Mouse (Mus musculus) right cerebral cortex, postnatal 10 days (tissue): ENCODE measurements at regions not wholly inside any gene's neighbourhood (a gene's known extent, or its start where the extent isn't known, plus 50 kb on each side); places are given as distances from the start of the nearest gene placed in this dataset.

Experiments
- DNase-seq, 2 experiments: peaks; one replicate each; pipeline ENCODE4 v3.0.0; 2021; ENCODE audit warnings: low spot score in 2 of 2

GRCm38 (mm10) chr1:111699030-111699732, 165.5 kb downstream of the Dsel start:
- no peak for DNase-seq

- DNase-seq = no peak
Measured at GRCm38 (mm10) chr1:111660950-111661349, 203.8 kb downstream of the Dsel start.

- peak; percentile 27 to 32 for DNase-seq
Measured at GRCm38 (mm10) chr1:111660099-111660670, 204.5 kb downstream of the Dsel start.

GRCm38 (mm10) chr1:111633860-111634460, 230.8 kb downstream of the Dsel start:
- no peak for DNase-seq
